Mouse (Mus musculus): ENCODE measurements at regions not wholly inside any gene's neighbourhood (a gene's known extent, or its start where the extent isn't known, plus 50 kb on each side); places are given as distances from the start of the nearest gene placed in this dataset.

DNA sequence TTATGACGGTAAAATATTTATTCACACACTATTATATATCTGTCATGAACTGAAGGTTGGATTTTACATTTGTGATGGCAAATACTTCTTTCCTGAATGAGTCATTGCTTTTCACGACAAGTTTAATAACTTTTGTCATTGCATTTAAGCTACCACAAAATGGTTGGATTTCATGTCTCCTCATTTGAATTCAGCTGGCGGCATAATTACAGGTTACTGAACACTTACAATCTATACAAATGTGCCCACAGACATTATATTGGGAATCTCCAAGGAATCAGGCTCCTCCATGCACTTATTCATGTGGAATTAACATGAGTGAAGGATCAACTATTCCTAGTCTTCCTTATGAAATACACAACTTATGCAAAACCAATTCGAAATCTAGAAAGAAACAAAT, 150.3 kb upstream of the Cblb start:
- TF ChIP-seq ZNF384 (IDR thresholded peaks at IDR 0.05; ENCODE audit: low read depth, low read length) (no peak), POLR2A (IDR thresholded peaks at IDR 0.05; ENCODE audit: control insufficient read depth in 1 of 2, insufficient read depth in 1 of 2, low read depth in 1 of 2, low read length in 2 of 2, poor library complexity in 1 of 2) (no peak), ZKSCAN1 (IDR thresholded peaks at IDR 0.05; ENCODE audit: low read depth, low read length) (no peak), MAX (IDR thresholded peaks at IDR 0.05; ENCODE audit: low read length) (no peak), E2F4 (IDR thresholded peaks at IDR 0.05; ENCODE audit: borderline replicate concordance, low read depth, low read length) (no peak), CTCF (IDR thresholded peaks at IDR 0.05 in 2 of 3, conservative IDR thresholded peaks at IDR 0.05 in 1 of 3; ENCODE audit: control insufficient read depth in 1 of 3, insufficient read depth in 1 of 3, low read depth in 2 of 3, low read length in 3 of 3, poor library complexity in 1 of 3, severe bottlenecking in 1 of 3) (no peak), KAT2A (conservative IDR thresholded peaks at IDR 0.05; ENCODE audit: low read depth, low read length) (no peak), ZC3H11A (IDR thresholded peaks at IDR 0.05; ENCODE audit: low read depth, low read length) (no peak), JUND (IDR thresholded peaks at IDR 0.05; ENCODE audit: low read depth, low read length) (no peak), NRF1 (IDR thresholded peaks at IDR 0.05; ENCODE audit: insufficient read depth, low read depth, low read length, poor library complexity, severe bottlenecking) (no peak), RAD21 (IDR thresholded peaks at IDR 0.05; ENCODE audit: low read depth, low read length) (no peak)
